Mouse (Mus musculus) embryo, embryonic 9.5 days (tissue): Measurements from ENCODE around the gene Ldlrap1.

ENCODE experiments used
- DNase-seq: peaks from one replicate; pipeline ENCODE4 v3.0.0-alpha.2; 2017; ENCODE audit errors: extremely low spot score

The Ldlrap1 gene

GRCm38 (mm10) chr4:134775234-134775944 is 7.6 kb upstream of the Ldlrap1 start:
- DNase-seq = no peak

GRCm38 (mm10) chr4:134774126-134774525 is 6.3 kb upstream of the Ldlrap1 start:
- no peak for DNase-seq

- DNase-seq = no peak
Observed at GRCm38 (mm10) chr4:134772805-134773674, 5.2 kb upstream of the Ldlrap1 start.

- DNase-seq = no peak
Observed at GRCm38 (mm10) chr4:134769891-134770290, 2.1 kb upstream of the Ldlrap1 start.

GRCm38 (mm10) chr4:134769081-134769811 is 1.4 kb upstream of the Ldlrap1 start:
- DNase-seq = no peak

- DNase-seq = no peak
Observed at GRCm38 (mm10) chr4:134768226-134768888, 533 bp upstream of the Ldlrap1 start.

- peak; percentile 22 for DNase-seq
Observed at GRCm38 (mm10) chr4:134766904-134767425, 859 bp downstream of the Ldlrap1 start.

GRCm38 (mm10) chr4:134766277-134766676 is 1.5 kb downstream of the Ldlrap1 start:
- DNase-seq = no peak

GRCm38 (mm10) chr4:134764333-134764732 is 3.5 kb downstream of the Ldlrap1 start:
- DNase-seq = no peak

GRCm38 (mm10) chr4:134762360-134762759 is 5.5 kb downstream of the Ldlrap1 start:
- no peak for DNase-seq

GRCm38 (mm10) chr4:134760793-134761201 is 7.0 kb downstream of the Ldlrap1 start:
- DNase-seq = no peak

- DNase-seq = no peak
Observed at GRCm38 (mm10) chr4:134760281-134760680, 7.5 kb downstream of the Ldlrap1 start.

- DNase-seq = no peak
Observed at GRCm38 (mm10) chr4:134759564-134759963, 8.3 kb downstream of the Ldlrap1 start.

- DNase-seq = no peak
Observed at GRCm38 (mm10) chr4:134758922-134759321, 8.9 kb downstream of the Ldlrap1 start.

- DNase-seq = no peak
Observed at GRCm38 (mm10) chr4:134758367-134758766, 9.5 kb downstream of the Ldlrap1 start.

GRCm38 (mm10) chr4:134756953-134757352 is 10.9 kb downstream of the Ldlrap1 start:
- DNase-seq = no peak

- no peak for DNase-seq
Observed at GRCm38 (mm10) chr4:134754941-134755340, 12.9 kb downstream of the Ldlrap1 start.

- DNase-seq = no peak
Observed at GRCm38 (mm10) chr4:134754371-134754770, 13.5 kb downstream of the Ldlrap1 start.

- DNase-seq = no peak
Observed at GRCm38 (mm10) chr4:134753516-134754261, 14.1 kb downstream of the Ldlrap1 start.

GRCm38 (mm10) chr4:134752911-134753426 is 14.9 kb downstream of the Ldlrap1 start:
- no peak for DNase-seq
